Comparison of ENCODE assay signal across 10 mouse cellular contexts in the genomic region with DNA sequence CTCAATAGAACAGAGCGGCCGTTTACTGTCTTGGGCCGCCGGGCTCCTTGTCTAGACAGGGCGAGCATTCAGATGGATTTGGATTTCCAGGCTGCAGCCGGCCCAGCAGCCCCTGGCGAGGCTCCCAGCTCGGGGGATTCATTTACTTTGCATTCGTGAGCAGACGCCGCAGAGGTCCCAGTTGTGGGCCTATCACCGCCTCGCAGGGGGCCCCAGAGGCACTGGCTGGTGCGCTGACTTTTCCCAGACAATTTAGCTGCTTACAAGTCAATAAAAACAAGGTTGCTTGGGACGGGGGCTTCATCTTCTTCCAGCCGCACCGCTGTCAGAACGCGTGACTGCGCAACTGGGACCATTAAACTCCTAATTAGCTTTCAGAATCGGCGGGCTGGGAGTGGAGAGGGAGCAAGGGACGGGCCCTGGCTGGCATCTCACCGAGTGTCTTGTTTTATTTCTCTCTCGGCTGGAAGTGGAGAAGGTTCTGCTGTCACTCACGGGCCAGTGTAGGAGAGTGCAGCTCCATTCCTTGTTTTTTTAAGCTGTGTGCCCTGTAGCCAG.
DNase-seq lines count a peak whose midpoint lies in the region; ATAC-seq and TF ChIP-seq lines count a peak whose summit lies in the region.
"Had no signal": no experiment of that assay in that cellular context is flagged by ENCODE, and none has a peak within 500 bp of the region (broad histone marks: within the 10 kb centered on the region; RNA-seq: fewer than 3 reads in every experiment).

No protein-coding gene starts in this region.

- H3K36me3 ChIP-seq in heart, embryonic 10.5 days, result no peaks in the 10 kb centered on the region
- H3K36me3 ChIP-seq in ES-E14 (ENCODE audit: control insufficient read depth, insufficient read depth, low read length, poor library complexity, severe bottlenecking), result no peaks in the 10 kb centered on the region
- no peaks in the 10 kb centered on the region for H3K36me3 ChIP-seq in forebrain, embryonic 14.5 days (ENCODE audit: control insufficient read depth, insufficient read depth, low read length)
- no peaks in the 10 kb centered on the region for H3K36me3 ChIP-seq in intestine, embryonic 15.5 days
- no peaks in the 10 kb centered on the region for H3K36me3 ChIP-seq in midbrain, embryonic 13.5 days

- H3K4me1 ChIP-seq in heart, embryonic 10.5 days, result peaks cover 52% of the 10 kb centered on the region
- peaks cover 3 to 8% of the 10 kb centered on the region in 2 experiments; a peak in 3 of 4 replicates for H3K4me1 ChIP-seq in ES-E14 (ENCODE audit: control insufficient read depth in 2 of 2, insufficient read depth in 2 of 2, low read length in 2 of 2, poor library complexity in 1 of 2)
- peaks cover 32% of the 10 kb centered on the region for H3K4me1 ChIP-seq in forebrain, embryonic 14.5 days (ENCODE audit: control insufficient read depth, insufficient read depth, low read length)
- H3K4me1 ChIP-seq in intestine, embryonic 15.5 days (replicated peaks), result peaks cover 35% of the 10 kb centered on the region
- H3K4me1 ChIP-seq in midbrain, embryonic 13.5 days (replicated peaks), result peaks cover 55% of the 10 kb centered on the region

- WGBS in heart, embryonic 10.5 days, result 2% methylated on average over 26 of the region's 26 CpGs
- WGBS in forebrain, embryonic 14.5 days, result 1% methylated on average over 26 of the region's 26 CpGs
- 12% methylated on average over 26 of the region's 26 CpGs for WGBS in intestine, embryonic 15.5 days
- 1% methylated on average over 26 of the region's 26 CpGs for WGBS in midbrain, embryonic 13.5 days

- in situ Hi-C loops in ES-E14 (cut with MboI; ENCODE audit: low sequenced_read_pairs in 2 of 2, unreplicated experiment in 2 of 2), result no loop called here

- peak overlapping the region; percentile 51 for H3K4me3 ChIP-seq in heart, embryonic 10.5 days
- peak overlapping the region; percentile 8 to 22; a peak in 1 of 4 replicates for H3K4me3 ChIP-seq in ES-E14 (ENCODE audit: insufficient read depth in 1 of 2, low read depth in 1 of 2, low read length in 2 of 2, poor library complexity in 1 of 2, severe bottlenecking in 1 of 2)
- H3K4me3 ChIP-seq in forebrain, embryonic 14.5 days (ENCODE audit: low read depth, low read length), result peak overlapping the region; percentile 15
- H3K4me3 ChIP-seq in intestine, embryonic 15.5 days (replicated peaks), result peak overlapping the region; percentile 1; the same call in 1 of the 2 replicates
- peak overlapping the region; percentile 8 for H3K4me3 ChIP-seq in midbrain, embryonic 13.5 days (replicated peaks)

- no peak overlapping the region for H3K9ac ChIP-seq in ES-E14 (ENCODE audit: insufficient read depth, low read depth, low read length, poor library complexity, severe bottlenecking)
- 0 out of 2 replicates have a peak overlapping the region, but pooled peaks have one; percentile 29 for H3K9ac ChIP-seq in forebrain, embryonic 14.5 days (ENCODE audit: low read length)
- H3K9ac ChIP-seq in intestine, embryonic 15.5 days, result peak overlapping the region; percentile 17; the same call in 1 of the 2 replicates
- peak overlapping the region; percentile 32; the same call in 1 of the 2 replicates for H3K9ac ChIP-seq in midbrain, embryonic 13.5 days (replicated peaks)

- peak overlapping the region; percentile 52 for H3K4me2 ChIP-seq in forebrain, embryonic 14.5 days (ENCODE audit: low read length)
- peak overlapping the region; percentile 45 for H3K4me2 ChIP-seq in intestine, embryonic 15.5 days (replicated peaks)
- H3K4me2 ChIP-seq in midbrain, embryonic 13.5 days (replicated peaks), result peak overlapping the region; percentile 50

- peaks cover 66% of the 10 kb centered on the region for H3K27me3 ChIP-seq in heart, embryonic 10.5 days (ENCODE audit: insufficient read depth, poor library complexity, severe bottlenecking)
- 0 out of 2 replicates have a peak, but pooled peaks cover 2% of the 10 kb centered on the region for H3K27me3 ChIP-seq in forebrain, embryonic 14.5 days (replicated peaks; ENCODE audit: control insufficient read depth, insufficient read depth, low read length)
- no peaks in the 10 kb centered on the region; the same call in 1 of the 2 replicates for H3K27me3 ChIP-seq in intestine, embryonic 15.5 days (replicated peaks)
- peaks cover 6% of the 10 kb centered on the region; the same call in 1 of the 2 replicates for H3K27me3 ChIP-seq in midbrain, embryonic 13.5 days
- H3K27me3 ChIP-seq: CH12.LX had no signal

- DNase-seq in heart, embryonic 10.5 days (ENCODE audit: low spot score), result no peak
- DNase-seq in heart, postnatal 36 days, result no peak
- DNase-seq in ES-E14 (ENCODE audit: low read depth, low spot score), result no peak
- DNase-seq in forebrain, embryonic 14.5 days (ENCODE audit: low spot score), result peak; percentile 88
- no peak for DNase-seq in urinary bladder, adult 2 months (ENCODE audit: low spot score)
- no peak for DNase-seq in left cerebral cortex, adult 11 months (ENCODE audit: low spot score)

- H3K9me3 ChIP-seq in heart, embryonic 10.5 days, result no peaks in the 10 kb centered on the region; the same call in 1 of the 2 replicates
- no peaks in the 10 kb centered on the region for H3K9me3 ChIP-seq in ES-E14 (ENCODE audit: control insufficient read depth, insufficient read depth, low read depth, low read length)
- H3K9me3 ChIP-seq in forebrain, embryonic 14.5 days (replicated peaks; ENCODE audit: control insufficient read depth, low read length), result no peaks in the 10 kb centered on the region
- no peaks in the 10 kb centered on the region for H3K9me3 ChIP-seq in intestine, embryonic 15.5 days
- H3K9me3 ChIP-seq in midbrain, embryonic 13.5 days, result no peaks in the 10 kb centered on the region

- H3K27ac ChIP-seq in heart, embryonic 10.5 days, result peak overlapping the region; percentile 63
- no peak overlapping the region for H3K27ac ChIP-seq in ES-E14 (ENCODE audit: insufficient read depth, low read depth, low read length, poor library complexity, severe bottlenecking)
- peak overlapping the region; percentile 52 for H3K27ac ChIP-seq in forebrain, embryonic 14.5 days (ENCODE audit: low read depth, low read length)
- peak overlapping the region; percentile 42 for H3K27ac ChIP-seq in intestine, embryonic 15.5 days
- H3K27ac ChIP-seq in midbrain, embryonic 13.5 days, result peak overlapping the region; percentile 80
- H3K27ac ChIP-seq: macrophage had no signal

- peak; percentile 73 for ATAC-seq in forebrain, embryonic 14.5 days
- ATAC-seq in intestine, embryonic 15.5 days, result peak; percentile 50
- peak; percentile 86 for ATAC-seq in midbrain, embryonic 13.5 days

- intact Hi-C loops in heart, postnatal 36 days (cut with DNase I), result no loop called here

TF ChIP-seq in ES-E14, 5 proteins besides CTCF, POLR2A, EP300 and RAD21:
- TF ChIP-seq ZNF384 (IDR thresholded peaks at IDR 0.05; ENCODE audit: low read depth, low read length) (no peak), ZC3H11A (IDR thresholded peaks at IDR 0.05; ENCODE audit: borderline replicate concordance, low read depth, low read length) (no peak), CHD2 (IDR thresholded peaks at IDR 0.05; ENCODE audit: low read depth, low read length) (no peak), MAFK (IDR thresholded peaks at IDR 0.05; ENCODE audit: insufficient read depth, low read depth, low read length) (no peak), HCFC1 (IDR thresholded peaks at IDR 0.05; ENCODE audit: borderline replicate concordance, insufficient read depth, low read length) (no peak)

Comparison
In these comparisons a context has a peak if more than half of its experiments do, and no peak if none do; other contexts are left out.
1. H3K4me3 ChIP-seq: peak in every context shown above with its lines; median percentile 51 in heart, embryonic 10.5 days; 15 in ES-E14; 15 in forebrain, embryonic 14.5 days; 8 in midbrain, embryonic 13.5 days; 1 in intestine, embryonic 15.5 days.